Mouse (Mus musculus) bone marrow macrophage, adult 2 months (primary cell): ENCODE results near the gene Nkain2.

Experiments
- CTCF ChIP-seq: IDR thresholded peaks from 2 replicates; pipeline ENCODE4 v1.5.1; 2012; ENCODE audit warnings: low read depth, mild to moderate bottlenecking, low read length, moderate library complexity
- POLR2A ChIP-seq: IDR thresholded peaks from 2 replicates; pipeline ENCODE4 v1.6.1; 2012; ENCODE audit warnings: mild to moderate bottlenecking, low read depth, low read length, borderline replicate concordance

- TF ChIP-seq CTCF (no peak), POLR2A (no peak)
Measured at GRCm38 (mm10) chr10:32604448-32604847, 285.8 kb downstream of the Nkain2 start.
